Mouse (Mus musculus) spleen, embryonic (tissue): ENCODE results near the gene 1500009C09Rik.

ENCODE experiments used
- CTCF ChIA-PET: fragments of 350-600 bp; sonication (Branson Sonifier 250); formaldehyde crosslinking; loops from one replicate; lab custom pipeline; 2022; lab: Charles Lee

The 1500009C09Rik gene

DNA sequence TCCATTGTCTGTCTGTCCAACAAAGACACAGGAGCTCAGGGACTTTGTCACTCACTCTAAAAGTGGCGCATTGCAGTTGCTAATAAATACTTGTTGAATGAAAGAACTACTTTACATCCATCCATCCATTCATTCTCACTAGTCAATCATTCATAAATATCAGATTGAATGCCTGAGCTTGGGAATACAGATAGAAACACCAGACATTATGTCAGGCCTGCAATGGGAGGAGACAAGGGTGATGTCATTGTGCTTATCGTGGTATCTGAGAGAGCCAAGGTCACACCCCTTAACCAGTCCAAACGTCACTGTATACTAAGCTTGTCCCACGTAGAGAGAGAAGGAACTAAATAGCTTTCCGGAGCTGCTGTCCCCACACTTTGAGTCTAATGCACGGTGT lies at the start of gene 1500009C09Rik:
Gene 1500009C09Rik (plus strand): TSS at position 301 of the 400 bp plus-strand sequence.
- CTCF ChIA-PET, result interaction anchor here (0.6 to 1.1 kb wide), 3 partner anchors 13 to 86 kb away, joined by 3 to 13 read pairs (median 3); no protein-coding TSS in a partner anchor

DNA sequence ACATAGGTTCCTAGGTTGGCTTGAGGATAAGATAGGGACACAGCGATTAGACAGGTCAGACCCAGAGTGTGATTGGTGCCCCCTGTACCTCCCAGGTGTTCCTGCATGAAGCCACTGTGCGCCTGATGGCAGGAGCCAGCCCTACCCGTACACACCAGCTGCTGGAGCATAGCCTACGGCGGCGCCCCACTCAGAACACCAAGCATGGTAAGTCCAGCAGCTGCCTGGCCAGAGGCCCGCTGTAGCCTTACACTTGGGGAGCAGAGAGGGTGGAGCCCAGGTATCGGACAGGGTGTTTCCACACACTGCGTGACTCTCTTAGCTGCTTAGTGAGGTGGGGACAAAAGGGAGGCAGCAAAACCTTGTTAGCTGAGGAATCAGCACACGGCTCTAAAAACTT lies 49.1 kb upstream of the 1500009C09Rik start:
- CTCF ChIA-PET, result no interaction called here

DNA sequence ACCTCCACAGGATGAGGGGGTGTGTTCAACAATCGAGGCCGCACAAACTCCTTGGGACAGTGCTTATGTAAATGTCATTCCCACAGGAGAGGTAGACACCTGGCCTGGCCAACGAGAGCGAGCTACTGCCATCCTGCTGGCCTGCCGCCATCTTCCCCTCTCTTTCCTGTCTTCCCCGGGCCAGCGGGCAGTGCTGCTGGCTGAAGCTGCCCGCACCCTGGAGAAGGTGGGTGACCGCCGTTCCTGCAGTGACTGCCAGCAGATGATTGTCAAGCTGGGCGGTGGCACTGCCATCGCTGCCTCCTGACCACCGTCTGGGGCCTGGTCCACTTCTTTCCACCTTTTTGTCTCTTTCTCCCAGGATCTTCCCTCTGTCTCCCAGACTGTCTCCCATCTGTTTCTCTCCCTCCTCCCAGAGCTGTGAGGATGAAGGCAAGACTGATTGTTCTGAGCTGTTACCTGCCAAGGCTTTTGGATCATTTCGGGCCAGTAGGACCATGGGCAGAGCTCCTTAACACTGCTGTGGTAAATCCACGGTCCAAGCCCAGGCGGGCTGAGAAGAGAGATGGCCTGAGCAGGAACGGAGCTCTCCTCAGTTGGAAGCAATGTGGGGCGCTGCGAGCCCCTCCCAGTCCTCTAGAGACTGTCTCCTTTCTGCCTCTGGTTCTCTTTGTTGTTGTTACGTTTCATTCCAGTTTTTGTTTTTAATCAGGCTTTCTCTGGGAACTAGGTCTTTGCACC lies 48.4 kb upstream of the 1500009C09Rik start:
- CTCF ChIA-PET, result interaction anchor here (0.6 kb wide), 1 partner anchor 20 kb away, joined by 5 read pairs; the partner anchor contains the start of gene Tnfrsf13c

DNA sequence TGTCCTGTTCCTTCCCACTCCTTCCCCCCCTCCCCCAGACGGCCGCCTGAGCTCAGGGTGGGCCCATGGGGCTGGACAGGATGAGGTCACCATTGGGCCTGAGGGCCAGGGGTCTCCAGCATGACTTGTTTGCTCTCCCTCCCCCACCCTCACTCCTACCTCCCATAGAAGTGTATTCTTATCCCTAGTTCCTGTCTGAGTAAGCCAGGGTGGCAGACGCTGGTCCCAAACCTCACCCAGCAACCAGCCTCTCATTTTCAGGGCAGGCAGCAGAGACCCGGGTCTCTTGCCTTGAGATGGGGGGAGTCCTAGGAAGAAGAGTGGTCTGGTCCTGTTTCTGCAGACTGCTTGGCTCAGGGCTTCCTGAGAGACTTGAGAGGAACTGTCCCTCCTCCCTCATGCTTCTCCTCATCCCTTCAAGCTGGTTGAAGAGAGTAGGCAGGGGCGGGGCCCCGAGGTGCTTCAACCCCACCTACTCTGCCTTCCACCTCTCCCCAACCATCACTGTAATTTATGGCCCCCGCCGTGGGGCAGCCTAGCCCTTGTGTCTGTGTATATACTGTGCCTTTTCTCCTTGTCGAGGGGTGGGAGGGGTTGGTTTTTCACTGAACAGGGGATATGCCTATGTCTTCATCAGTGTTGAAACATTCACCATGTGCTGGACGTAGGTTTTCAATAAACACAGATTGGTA lies 47.4 kb upstream of the 1500009C09Rik start:
- CTCF ChIA-PET, result no interaction called here

DNA sequence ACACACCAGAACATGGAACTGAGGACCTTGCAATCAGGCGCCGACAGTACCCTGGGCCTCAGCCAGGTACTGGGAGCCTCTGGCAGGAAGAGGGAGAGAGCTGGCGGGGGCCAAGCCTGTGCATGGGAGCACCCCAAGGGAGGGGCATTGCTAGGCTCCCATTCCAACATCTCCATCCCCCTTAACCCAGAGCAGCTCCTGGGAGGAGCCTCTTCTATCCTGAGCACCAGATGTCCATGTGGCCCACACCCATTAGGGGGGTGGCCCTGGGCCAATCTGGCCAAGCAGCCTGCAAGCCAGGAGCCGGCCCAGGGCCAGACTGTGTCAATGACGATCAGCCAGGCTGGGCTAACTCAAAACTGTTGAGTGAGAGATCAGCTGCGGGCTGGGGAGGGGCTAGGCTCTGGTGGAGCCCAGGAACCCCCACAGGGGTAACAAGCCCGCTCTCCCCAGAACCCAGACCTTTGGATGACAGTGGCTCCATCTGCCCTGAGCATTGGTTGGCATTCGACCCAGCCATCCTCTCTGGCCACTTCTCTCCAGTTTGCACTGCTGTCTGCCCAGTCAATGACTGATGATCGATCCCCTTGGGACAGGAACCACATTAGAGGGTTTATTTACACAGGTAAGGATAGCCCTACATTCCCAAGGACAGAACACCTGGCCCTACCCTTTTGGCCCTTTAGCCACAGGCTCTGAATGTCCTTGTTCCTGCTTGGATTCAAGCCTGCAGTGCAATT lies 45.7 kb upstream of the 1500009C09Rik start:
- CTCF ChIA-PET, result no interaction called here

DNA sequence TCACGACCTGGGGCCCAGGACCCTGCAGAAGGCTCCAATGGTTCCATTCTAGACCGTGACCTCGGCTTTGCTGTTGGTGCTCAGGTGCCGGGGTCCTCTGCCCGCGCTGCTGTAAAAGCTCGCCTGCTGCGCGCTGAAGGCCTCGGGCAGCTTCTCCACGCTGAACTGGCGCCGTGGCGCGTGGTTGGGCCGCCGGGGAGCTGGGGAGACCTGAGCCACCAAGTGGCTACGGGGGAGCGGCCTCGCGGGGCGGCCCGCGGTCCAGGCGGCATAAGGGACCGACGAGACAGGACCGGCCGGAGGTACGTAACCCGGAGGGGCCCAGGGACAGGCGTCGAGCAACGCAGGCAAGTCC lies 45.1 kb upstream of the 1500009C09Rik start:
- CTCF ChIA-PET, result no interaction called here

DNA sequence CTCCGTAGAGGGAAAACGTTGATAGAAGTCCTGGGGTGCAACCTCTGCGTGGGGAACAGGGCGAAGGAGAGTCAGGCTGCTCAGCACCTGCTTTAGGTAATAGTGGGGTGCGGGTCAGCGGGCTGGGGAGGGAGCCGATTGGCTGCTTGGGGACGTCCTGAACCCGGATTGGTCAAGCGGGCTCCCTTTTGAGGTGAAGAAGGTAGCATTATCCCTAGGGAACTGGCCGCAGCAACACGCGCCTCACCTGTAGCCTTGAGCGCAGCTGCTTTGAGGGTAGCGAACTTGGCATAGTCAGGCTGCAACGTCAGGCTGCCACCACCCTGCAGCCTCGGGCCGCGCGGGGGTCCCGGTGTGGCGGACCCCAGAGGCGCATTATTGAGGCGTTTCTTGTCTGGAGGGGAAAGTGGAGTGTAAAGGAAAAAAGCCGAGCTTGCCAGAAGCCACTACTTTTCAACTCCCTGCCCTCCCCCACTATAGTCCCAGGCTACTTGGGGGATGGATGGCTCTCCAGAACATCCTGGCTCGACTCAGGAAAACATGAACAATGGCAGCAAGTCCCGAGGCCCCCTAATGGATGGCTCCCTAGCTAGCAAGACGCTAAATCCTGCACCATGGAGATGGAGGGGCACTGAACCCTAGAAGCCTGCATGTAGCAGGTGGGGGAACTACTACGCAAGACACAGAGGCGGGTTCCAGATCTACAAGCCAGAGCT lies 44.5 kb upstream of the 1500009C09Rik start:
- CTCF ChIA-PET, result no interaction called here

DNA sequence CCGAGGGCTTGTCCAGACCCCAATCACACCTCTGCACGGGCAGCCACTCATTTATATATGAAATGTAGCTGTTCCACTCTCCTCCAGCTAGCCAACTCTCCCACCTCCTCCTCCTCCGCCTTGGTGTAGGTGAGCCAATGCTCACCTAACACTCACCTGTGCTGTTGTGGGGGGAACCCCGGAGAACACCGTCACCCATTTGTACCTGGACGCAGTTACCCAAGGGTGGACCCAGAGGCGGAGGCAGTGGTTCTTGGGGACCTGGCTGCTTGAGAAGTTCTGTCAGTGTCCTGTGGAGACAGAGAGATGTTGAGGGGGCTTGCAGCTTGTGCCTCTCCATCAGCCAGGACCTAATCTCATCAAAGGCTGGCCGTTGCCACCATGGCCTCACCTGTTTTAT lies 43.9 kb upstream of the 1500009C09Rik start:
- CTCF ChIA-PET, result no interaction called here

DNA sequence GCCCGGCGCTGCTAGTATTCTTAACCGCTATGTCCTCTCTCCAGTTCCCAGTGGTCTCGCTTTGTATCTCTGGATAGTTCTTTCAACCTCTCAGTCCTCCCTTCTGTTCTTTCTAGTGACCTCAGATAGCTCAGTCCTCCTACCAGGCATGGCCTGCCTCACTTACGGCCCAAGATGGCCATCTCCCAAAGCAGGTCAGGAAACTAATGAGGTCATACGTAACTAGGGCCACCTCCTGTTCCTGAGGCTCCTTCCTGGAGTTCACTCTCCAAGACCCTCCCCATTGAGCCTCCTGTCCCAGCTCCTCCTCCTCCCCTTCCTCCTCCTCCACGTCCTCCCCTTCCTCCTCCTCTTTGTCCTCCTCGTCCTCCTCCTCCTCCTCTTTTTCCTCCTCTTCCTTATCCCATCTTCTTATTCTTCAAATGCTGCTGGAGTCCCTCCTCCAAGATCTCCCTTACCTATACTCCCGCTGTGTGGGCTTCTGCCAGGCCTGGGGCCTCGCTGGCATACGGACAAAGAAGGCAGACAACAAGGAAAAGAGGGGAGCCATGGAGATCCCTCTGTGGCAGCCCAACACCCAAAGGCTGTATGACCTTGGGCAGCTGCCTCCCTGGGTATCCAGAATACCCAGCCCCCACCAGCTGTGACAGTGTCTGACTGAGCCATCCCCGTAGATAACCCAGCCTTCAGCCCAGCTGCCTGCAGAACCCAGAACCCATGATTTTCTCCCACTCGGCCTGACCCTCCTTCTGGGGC lies 42.7 kb upstream of the 1500009C09Rik start:
- CTCF ChIA-PET, result interaction anchor here (1.1 kb wide), 1 partner anchor 11 kb away, joined by 3 read pairs; no protein-coding TSS in a partner anchor

DNA sequence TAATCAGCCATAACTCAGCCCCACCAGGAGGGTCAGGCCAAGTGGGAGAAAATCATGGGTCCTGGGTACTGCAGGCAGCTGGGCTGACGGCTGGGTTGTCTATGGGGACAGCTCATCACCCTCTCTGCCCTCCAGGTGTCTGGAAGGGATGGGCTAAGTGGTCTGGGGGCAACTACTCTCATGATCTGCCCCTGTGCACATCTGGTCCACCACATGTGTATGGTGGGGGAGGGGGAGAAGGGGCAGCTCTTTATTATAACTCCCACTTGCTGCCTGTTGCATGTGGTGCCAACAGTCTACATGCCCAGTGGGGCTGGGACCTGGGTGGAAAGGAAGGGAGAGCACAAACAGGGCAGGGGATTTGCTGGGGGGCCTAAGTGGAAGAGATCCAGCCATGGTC lies 41.4 kb upstream of the 1500009C09Rik start:
- CTCF ChIA-PET, result interaction anchor here (0.6 to 1.1 kb wide), 3 partner anchors 9 to 410 kb away, joined by 3 to 10 read pairs (median 3); no protein-coding TSS in a partner anchor

DNA sequence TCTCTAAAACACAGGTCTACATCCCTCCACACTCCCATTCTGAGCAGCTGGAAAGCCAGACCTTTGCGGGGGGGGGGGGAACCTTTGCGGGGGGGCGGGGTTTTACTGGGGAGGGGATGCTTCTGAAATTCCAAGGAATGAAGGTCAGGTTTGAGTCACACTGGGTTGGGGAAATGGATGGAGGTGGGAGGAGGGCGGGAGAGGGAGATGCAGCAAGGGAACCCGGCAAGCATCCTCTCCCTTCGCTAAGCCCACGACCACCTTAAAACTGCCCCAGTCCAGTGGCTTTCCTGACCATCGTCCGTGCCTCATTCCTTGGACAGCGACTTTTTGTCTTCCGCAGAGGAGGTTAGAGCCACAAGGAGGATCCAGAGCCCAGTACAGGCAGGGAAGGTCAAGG lies 40.9 kb upstream of the 1500009C09Rik start:
- CTCF ChIA-PET, result interaction anchor here (0.6 kb wide), 1 partner anchor 16 kb away, joined by 10 read pairs; no protein-coding TSS in a partner anchor

DNA sequence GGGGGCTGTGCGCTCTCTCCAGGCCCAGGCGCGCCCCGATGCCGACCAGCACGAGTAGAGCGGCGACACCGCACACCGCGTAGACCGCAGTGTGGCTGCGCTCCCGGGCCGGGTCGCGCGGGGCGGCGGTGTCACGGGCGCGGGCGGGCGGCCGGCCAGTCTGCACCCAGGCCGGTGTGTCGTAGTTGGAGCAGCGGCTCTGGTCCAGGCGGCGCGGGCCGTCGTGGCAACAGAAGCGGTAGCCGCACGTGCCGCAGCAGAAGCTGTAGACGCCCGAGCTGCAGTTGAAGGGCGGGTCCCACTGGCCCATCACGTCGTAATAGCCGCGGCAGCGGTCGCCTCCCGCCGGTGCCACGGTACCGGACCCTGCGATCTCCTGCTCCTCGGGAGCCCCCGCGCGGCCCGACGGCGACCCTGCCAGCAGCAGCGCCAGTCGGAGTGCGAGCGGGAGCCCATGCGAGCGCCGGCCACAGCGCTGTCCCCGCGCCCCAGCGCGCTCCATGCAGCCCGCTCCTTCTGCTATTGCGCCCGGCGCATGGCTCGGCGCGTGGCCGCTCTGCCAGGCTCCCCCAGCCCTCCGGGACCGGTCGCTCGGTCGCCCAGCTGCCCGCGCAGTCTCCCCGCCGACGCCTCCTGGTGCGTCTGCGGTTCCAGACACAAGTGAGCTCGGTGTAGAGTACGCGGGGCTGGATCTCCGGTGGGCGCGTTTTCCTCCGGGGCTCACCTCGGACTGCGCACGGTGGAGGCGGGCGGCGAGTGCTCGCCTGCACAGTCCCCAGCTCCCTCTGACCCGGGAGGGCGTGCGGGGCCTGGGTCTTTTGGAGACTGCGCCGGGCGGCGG lies 40.1 kb upstream of the 1500009C09Rik start:
- CTCF ChIA-PET, result interaction anchor here (0.7 kb wide), 4 partner anchors 23 to 47 kb away, joined by 3 to 8 read pairs (median 6); no protein-coding TSS in a partner anchor

DNA sequence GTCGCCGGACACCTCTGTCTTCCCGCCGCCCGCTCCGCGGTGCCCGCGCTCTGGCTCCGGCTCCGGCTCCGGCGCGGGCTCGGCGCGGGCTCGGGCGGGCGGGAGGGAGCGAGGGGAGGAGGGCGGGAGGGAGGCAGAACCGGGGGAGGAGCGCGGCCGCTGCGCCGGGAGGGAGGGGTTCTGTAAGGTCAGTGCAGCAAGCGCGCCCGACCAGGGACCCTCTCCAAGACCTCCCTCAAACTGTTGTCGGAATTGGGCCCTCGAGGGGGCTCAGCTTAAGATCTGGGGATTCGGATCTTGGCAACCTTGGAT lies 39.5 kb upstream of the 1500009C09Rik start, which contains the start of gene Shisa8:
Gene Shisa8 (minus strand): TSS at position 64 of the 312 bp plus-strand sequence.
- CTCF ChIA-PET, result interaction anchor here (0.7 kb wide), 4 partner anchors 23 to 48 kb away, joined by 3 to 8 read pairs (median 6); no protein-coding TSS in a partner anchor

DNA sequence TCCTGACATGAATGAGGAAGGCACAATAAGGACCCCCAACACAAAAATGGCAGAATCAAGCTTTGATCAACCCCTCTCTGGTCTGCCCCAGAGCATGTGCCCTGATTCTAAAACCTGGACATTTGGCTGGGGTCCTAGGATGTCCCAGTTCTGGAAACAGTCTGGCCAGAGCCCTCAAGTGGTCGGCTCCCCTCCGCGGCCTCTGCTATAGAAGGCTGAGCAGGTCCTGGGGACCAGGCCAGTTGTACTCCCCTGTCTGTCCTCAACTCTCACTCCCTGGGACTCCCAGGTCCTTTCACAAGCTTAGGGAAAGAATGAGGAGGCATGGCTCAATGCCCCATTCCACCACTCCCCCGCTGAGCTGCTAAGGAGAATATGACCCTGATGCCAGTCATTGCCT lies 39.0 kb upstream of the 1500009C09Rik start:
- CTCF ChIA-PET, result interaction anchor here (0.7 kb wide), 1 partner anchor 48 kb away, joined by 8 read pairs; no protein-coding TSS in a partner anchor

DNA sequence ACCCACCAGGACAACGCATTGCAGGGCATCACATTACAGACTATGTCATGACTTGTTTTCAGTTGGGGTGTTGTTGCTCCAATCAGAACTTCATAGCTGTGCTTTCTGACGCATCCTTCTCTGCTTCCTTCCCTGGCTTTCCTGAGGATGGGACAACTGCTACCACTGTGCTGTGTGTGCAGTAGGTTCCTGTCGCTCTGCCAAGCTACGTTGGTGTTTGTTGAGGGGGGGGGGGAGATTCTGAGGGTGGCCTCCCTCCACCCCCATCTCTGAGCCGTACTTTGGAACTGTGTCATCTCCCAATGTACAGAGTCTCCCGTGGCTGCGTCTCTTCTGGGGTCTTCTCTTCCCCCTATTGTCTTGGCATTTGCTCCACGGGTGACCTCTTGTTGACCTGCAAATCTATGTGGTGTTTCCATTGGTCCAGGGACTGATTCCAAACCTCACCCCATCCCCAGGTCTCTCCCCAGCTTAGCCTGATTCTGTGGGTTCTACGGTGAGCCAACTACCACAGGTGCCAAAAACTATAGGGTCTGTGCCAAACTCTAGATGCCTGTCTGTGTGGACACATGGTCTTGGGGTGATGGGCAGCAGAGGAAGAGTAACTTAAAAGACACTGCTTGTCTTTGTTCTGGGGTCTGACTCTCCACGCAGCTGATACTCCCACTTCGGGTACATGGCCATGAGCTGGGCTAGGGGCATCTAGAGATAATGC lies 36.7 kb upstream of the 1500009C09Rik start:
- CTCF ChIA-PET, result interaction anchor here (0.5 kb wide), 1 partner anchor 485 kb away, joined by 3 read pairs; no protein-coding TSS in a partner anchor

DNA sequence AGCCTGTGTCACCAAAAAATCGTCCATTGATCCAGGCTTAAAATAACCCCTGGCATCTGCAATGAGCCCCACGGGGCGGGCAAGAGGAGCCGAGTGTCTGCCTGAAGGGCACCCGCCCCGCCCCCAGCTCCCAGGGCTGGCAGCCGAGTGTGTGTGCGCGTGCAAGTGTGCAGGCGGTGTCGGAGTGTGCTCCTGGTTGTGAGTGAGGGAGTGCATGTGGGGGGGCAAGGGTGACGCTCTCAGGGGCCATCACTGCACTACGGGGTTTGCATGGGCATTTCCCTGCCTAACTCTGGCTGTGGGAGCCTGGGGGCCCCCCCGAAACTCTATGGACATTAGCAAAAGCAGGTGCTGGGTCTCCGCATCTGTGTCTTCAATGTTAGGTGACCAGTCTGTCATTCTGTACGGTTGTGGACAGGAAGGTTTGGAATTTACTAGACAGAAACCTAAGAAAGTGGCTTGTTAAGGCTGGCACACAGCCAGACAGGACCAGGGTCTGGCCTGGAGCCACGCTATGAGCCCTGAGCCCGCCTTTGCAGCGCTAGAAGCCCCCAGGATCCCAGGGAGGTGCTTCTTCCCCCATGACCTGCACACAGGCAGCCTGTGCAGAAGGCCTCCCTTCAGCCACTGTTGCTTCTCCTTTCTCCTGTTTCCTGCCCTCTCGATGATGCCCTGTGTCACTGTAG lies 35.9 kb upstream of the 1500009C09Rik start:
- CTCF ChIA-PET, result interaction anchor here (0.6 kb wide), 1 partner anchor 22 kb away, joined by 3 read pairs; no protein-coding TSS in a partner anchor

DNA sequence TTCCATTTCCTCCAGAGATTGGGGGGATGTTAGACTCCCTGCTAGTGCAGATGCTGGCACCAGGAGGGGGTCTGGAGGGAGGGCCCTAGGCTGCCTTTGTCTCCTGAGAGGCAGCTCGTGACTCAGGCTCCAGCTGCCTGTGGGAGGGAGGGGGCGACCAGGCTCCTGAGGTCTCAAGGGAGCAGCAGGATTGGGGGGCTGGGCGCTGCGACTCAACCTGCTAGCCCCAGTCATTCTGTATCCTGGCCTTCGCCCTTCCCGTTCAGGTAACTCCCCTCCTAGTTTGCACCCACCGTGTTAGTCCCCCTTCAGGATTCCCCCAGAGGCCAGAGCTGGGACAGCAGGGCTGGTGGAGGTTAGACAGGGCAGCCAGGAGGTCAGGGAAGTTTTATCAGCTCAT lies 35.2 kb upstream of the 1500009C09Rik start:
- CTCF ChIA-PET, result no interaction called here

DNA sequence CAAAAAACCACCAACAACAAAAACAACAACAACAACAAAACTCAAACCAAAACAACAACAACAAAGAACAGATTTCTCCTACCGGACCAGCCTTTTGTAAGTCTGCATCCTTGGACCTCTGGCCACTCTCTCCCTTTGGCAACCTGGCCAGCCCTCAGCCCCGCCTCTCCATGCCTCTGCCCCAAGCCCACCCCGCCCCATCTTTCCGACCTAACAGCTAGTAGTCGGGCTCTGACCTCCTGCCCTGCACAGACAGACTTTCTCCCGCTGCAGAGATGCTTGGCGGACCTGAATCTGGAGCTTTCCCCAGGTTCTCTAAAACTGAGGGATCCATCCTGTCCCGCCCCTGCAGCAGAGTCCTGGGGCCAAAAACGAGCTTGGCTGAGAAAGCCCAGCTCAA lies 34.2 kb upstream of the 1500009C09Rik start:
- CTCF ChIA-PET, result interaction anchor here (1.4 kb wide), 1 partner anchor 14 kb away, joined by 3 read pairs; no protein-coding TSS in a partner anchor
